Mouse (Mus musculus) E14TG2a.4 (cell line): ENCODE results near the gene Mapk3.

ENCODE experiments used
- CTCF ChIP-seq: conservative IDR thresholded peaks from 2 replicates; pipeline ENCODE4 v1.5.1; 2014; ENCODE audit warnings: low read length
- NANOG ChIP-seq: IDR thresholded peaks from 2 replicates; pipeline ENCODE4 v1.6.1; 2014; ENCODE audit warnings: borderline replicate concordance, low read length, mixed read lengths
- POU5F1 ChIP-seq: IDR thresholded peaks from 2 replicates; pipeline ENCODE4 v1.6.1; 2014; ENCODE audit warnings: low read length, borderline replicate concordance

DNA sequence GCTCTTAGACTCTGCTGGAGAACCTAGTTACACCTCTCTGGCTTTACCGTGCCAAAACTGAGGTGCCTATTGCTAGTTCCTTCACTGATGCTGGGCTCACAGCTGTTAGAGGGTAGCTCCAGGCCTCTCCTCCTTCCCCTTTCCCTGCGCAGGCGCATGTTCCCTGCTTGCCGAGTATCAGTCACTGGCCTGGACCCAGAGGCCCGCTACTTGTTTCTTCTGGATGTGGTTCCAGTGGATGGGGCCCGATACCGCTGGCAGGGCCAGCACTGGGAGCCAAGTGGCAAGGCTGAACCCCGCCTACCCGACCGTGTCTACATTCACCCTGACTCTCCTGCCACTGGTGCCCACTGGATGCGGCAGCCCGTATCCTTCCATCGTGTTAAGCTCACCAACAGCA is 23.3 kb downstream of the Mapk3 start:
- TF ChIP-seq CTCF (no peak), POU5F1 (no peak), NANOG (no peak)
